Mouse (Mus musculus): Measurements from ENCODE around the gene Vip. TPM values are rescaled to one million over a fixed set of nuclear protein-coding genes. Genes with fewer than 3 reads are reported as not detected.

Gene Vip
- polyA plus RNA-seq, 1 experiment: not detected

- H3K27ac ChIP-seq (ENCODE audit: insufficient read depth, low read depth, low read length): no peak overlapping the region
- H3K4me1 ChIP-seq (ENCODE audit: control insufficient read depth, insufficient read depth, low read length): no peaks in the 10 kb centered on the region
- TF ChIP-seq POLR2A (IDR thresholded peaks at IDR 0.05; ENCODE audit: insufficient read depth, low read depth, low read length) (no peak), CTCF (IDR thresholded peaks at IDR 0.05; ENCODE audit: insufficient read depth, low read depth, low read length) (no peak)
- WGBS: 57% methylated on average over 13 of the region's 13 CpGs
- H3K4me3 ChIP-seq (ENCODE audit: insufficient read depth, low read depth, low read length): no peak overlapping the region
These were observed 23.6 kb upstream of the Vip start for GRCm38 (mm10) chr10:5615186-5616040.

DNA sequence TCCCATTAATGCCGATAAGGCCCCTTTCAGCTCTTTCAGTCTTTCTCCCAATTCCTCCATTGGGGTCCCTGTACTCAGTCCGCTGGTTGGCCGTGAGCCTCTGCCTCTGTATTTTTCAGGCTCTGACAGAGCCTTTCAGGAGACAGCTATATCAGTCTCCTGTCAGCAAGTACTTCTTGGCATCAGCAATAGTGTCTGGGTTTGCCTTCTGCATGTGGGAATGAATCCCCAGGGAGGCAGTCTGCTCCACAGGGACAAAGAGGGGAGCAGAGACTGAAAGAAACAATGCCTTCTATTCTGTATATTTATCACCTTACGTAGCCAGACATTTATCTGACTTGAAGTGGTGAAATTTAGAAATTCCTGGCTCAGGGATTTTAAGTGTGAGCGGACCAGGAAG lies 12.8 kb upstream of the Vip start:
- H3K27ac ChIP-seq (ENCODE audit: insufficient read depth, low read depth, low read length): no peak overlapping the region
- 76% methylated on average over 5 of the region's 5 CpGs for WGBS
- TF ChIP-seq POLR2A (IDR thresholded peaks at IDR 0.05; ENCODE audit: insufficient read depth, low read depth, low read length) (no peak), CTCF (IDR thresholded peaks at IDR 0.05; ENCODE audit: insufficient read depth, low read depth, low read length) (no peak)
- no peaks in the 10 kb centered on the region for H3K4me1 ChIP-seq (ENCODE audit: control insufficient read depth, insufficient read depth, low read length)
- H3K4me3 ChIP-seq (ENCODE audit: insufficient read depth, low read depth, low read length): no peak overlapping the region

DNA sequence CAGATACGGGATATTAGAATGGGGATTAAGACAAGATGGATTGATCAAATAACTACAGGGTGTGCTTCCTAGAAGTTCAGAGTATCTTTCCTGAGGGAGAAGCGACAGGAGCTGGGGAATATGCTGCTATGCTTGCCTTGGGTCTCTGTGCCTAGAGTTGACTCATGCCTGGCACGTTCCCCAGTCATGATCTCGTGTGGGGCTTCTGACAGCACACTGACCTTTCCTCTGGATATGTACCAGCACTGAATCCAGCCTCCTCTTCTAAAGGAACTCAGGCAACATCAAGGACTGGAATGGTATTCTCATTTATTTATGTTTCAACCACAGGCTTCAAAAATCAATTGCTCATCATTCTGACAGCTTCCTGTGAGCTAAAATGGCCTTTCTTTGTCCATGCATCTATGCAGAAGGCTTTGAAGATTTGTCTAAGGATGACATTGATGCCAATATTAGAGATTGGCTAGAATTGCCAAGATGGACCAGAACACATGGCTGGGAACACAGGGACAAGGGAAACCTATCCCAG lies 5.3 kb upstream of the Vip start:
- Histone ChIP-seq H3K4me3 (ENCODE audit: insufficient read depth, low read depth, low read length) (no peak overlapping the region), H3K27ac (ENCODE audit: insufficient read depth, low read depth, low read length) (no peak overlapping the region), H3K4me1 (ENCODE audit: control insufficient read depth, insufficient read depth, low read length) (no peaks in the 10 kb centered on the region)
- 50% methylated on average over 4 of the region's 4 CpGs for WGBS
- TF ChIP-seq CTCF (IDR thresholded peaks at IDR 0.05; ENCODE audit: insufficient read depth, low read depth, low read length) (no peak), POLR2A (IDR thresholded peaks at IDR 0.05; ENCODE audit: insufficient read depth, low read depth, low read length) (no peak)

- Histone ChIP-seq H3K27ac (ENCODE audit: insufficient read depth, low read depth, low read length) (no peak overlapping the region), H3K4me1 (ENCODE audit: control insufficient read depth, insufficient read depth, low read length) (no peaks in the 10 kb centered on the region), H3K4me3 (ENCODE audit: insufficient read depth, low read depth, low read length) (no peak overlapping the region)
- WGBS: 35% methylated on average over 1 of the region's 1 CpGs
- TF ChIP-seq POLR2A (IDR thresholded peaks at IDR 0.05; ENCODE audit: insufficient read depth, low read depth, low read length) (no peak), CTCF (IDR thresholded peaks at IDR 0.05; ENCODE audit: insufficient read depth, low read depth, low read length) (no peak)
These were observed 4.7 kb upstream of the Vip start for GRCm38 (mm10) chr10:5634336-5634735.

GRCm38 (mm10) chr10:5637322-5637721 lies 1.7 kb upstream of the Vip start:
- no peaks in the 10 kb centered on the region for H3K4me1 ChIP-seq (ENCODE audit: control insufficient read depth, insufficient read depth, low read length)
- WGBS: 71% methylated on average over 4 of the region's 4 CpGs
- H3K27ac ChIP-seq (ENCODE audit: insufficient read depth, low read depth, low read length): no peak overlapping the region
- H3K4me3 ChIP-seq (ENCODE audit: insufficient read depth, low read depth, low read length): no peak overlapping the region
- no peak for TF ChIP-seq POLR2A (IDR thresholded peaks at IDR 0.05; ENCODE audit: insufficient read depth, low read depth, low read length)
- no peak for TF ChIP-seq CTCF (IDR thresholded peaks at IDR 0.05; ENCODE audit: insufficient read depth, low read depth, low read length)

GRCm38 (mm10) chr10:5681275-5681674 lies 42.3 kb downstream of the Vip start:
- Histone ChIP-seq H3K27ac (ENCODE audit: insufficient read depth, low read depth, low read length) (no peak overlapping the region), H3K4me1 (ENCODE audit: control insufficient read depth, insufficient read depth, low read length) (no peaks in the 10 kb centered on the region), H3K4me3 (ENCODE audit: insufficient read depth, low read depth, low read length) (no peak overlapping the region)
- no peak for TF ChIP-seq CTCF (IDR thresholded peaks at IDR 0.05; ENCODE audit: insufficient read depth, low read depth, low read length)
- 73% methylated on average over 2 of the region's 2 CpGs for WGBS

DNA sequence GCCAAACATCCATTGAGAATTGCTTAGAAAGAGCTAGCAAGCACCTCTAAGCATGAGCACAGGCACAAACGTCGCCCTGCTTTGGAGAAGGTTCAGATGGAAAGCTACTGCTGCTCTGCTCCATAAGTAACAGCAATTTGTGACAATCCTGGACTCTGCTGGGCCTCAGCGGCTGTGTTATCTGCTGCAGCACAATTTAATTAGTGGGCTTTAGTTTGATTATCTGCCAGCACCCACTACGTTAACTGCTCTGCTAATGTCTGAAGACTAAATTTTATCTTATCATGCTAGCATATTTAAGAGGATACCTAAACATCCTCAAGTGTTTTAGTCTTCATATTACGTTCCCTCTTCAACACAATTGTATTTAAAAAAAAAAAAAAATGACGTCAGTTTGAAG lies 46.6 kb downstream of the Vip start:
- 58% methylated on average over 6 of the region's 6 CpGs for WGBS
- Histone ChIP-seq H3K27ac (ENCODE audit: insufficient read depth, low read depth, low read length) (no peak overlapping the region), H3K4me3 (ENCODE audit: insufficient read depth, low read depth, low read length) (no peak overlapping the region), H3K4me1 (ENCODE audit: control insufficient read depth, insufficient read depth, low read length) (no peaks in the 10 kb centered on the region)
- TF ChIP-seq POLR2A (IDR thresholded peaks at IDR 0.05; ENCODE audit: insufficient read depth, low read depth, low read length) (no peak), CTCF (IDR thresholded peaks at IDR 0.05; ENCODE audit: insufficient read depth, low read depth, low read length) (no peak)

GRCm38 (mm10) chr10:5694351-5694750 lies 55.3 kb downstream of the Vip start:
- TF ChIP-seq CTCF (IDR thresholded peaks at IDR 0.05; ENCODE audit: insufficient read depth, low read depth, low read length) (no peak), POLR2A (IDR thresholded peaks at IDR 0.05; ENCODE audit: insufficient read depth, low read depth, low read length) (no peak)
- H3K4me1 ChIP-seq (ENCODE audit: control insufficient read depth, insufficient read depth, low read length): no peaks in the 10 kb centered on the region
- H3K27ac ChIP-seq (ENCODE audit: insufficient read depth, low read depth, low read length): no peak overlapping the region
- H3K4me3 ChIP-seq (ENCODE audit: insufficient read depth, low read depth, low read length): no peak overlapping the region
- 51% methylated on average over 1 of the region's 1 CpGs for WGBS

Other genes starting within 250 kb of the Vip start
- 78.3 and 140 TPM in 2 replicates for gene Syne1, start 87.7 kb upstream of the Vip start, polyA plus RNA-seq (2012; ENCODE audit: insufficient read depth, insufficient read length, low replicate concordance, missing spikeins)
- gene Myct1, start 45.4 kb upstream of the Vip start, polyA plus RNA-seq (2012; ENCODE audit: insufficient read depth, insufficient read length, low replicate concordance, missing spikeins): not detected in 2 replicates
- not detected in 2 replicates for gene Fbxo5, start 166.4 kb downstream of the Vip start, polyA plus RNA-seq (2012; ENCODE audit: insufficient read depth, insufficient read length, low replicate concordance, missing spikeins)
- gene Mtrf1l, start 184.7 kb downstream of the Vip start, polyA plus RNA-seq (2012; ENCODE audit: insufficient read depth, insufficient read length, low replicate concordance, missing spikeins): not detected in 2 replicates

Measured in olfactory bulb, adult 2 months (tissue).